Mouse (Mus musculus) neural tube, embryonic 13.5 days (tissue): Measurements from ENCODE around the gene Pcf11. TPM values are rescaled to one million over a fixed set of nuclear protein-coding genes. Genes with fewer than 3 reads are reported as not detected.

Experiments
- ATAC-seq: fragments of 200-750 bp; cut with Nextera tagmentation; 2 replicates; pipeline ENCODE4 v1.8.0; 2017; ENCODE audit warnings: low read depth, mild to moderate bottlenecking, moderate TSS enrichment, moderate library complexity
- H3K27ac ChIP-seq: fragments of 300-500 bp; sonication (generic); replicated peaks from 2 replicates; pipeline ENCODE4 v1.5.1; 2015; ENCODE audit warnings: moderate library complexity, mild to moderate bottlenecking, inconsistent platforms
- H3K27me3 ChIP-seq: fragments of 300-500 bp; sonication (generic); 2 replicates; pipeline ENCODE4 v1.6.1; 2015; ENCODE audit warnings: mild to moderate bottlenecking, inconsistent platforms
- H3K36me3 ChIP-seq: fragments of 300-500 bp; sonication (generic); 2 replicates; pipeline ENCODE4 v1.6.1; 2015; ENCODE audit warnings: mild to moderate bottlenecking, inconsistent platforms
- H3K4me1 ChIP-seq: fragments of 300-500 bp; sonication (generic); replicated peaks from 2 replicates; pipeline ENCODE4 v1.6.1; 2015; ENCODE audit warnings: inconsistent platforms
- H3K4me2 ChIP-seq: fragments of 300-500 bp; sonication (generic); 2 replicates; pipeline ENCODE4 v1.6.1; 2015; ENCODE audit warnings: inconsistent platforms, mild to moderate bottlenecking, moderate library complexity
- H3K4me3 ChIP-seq: fragments of 300-500 bp; sonication (generic); 2 replicates; pipeline ENCODE4 v1.5.1; 2015; ENCODE audit warnings: mild to moderate bottlenecking, inconsistent platforms
- H3K9ac ChIP-seq: fragments of 300-500 bp; sonication (generic); 2 replicates; pipeline ENCODE4 v1.6.1; 2015; ENCODE audit warnings: moderate library complexity, mild to moderate bottlenecking, inconsistent platforms
- H3K9me3 ChIP-seq: fragments of 300-500 bp; sonication (generic); 2 replicates; pipeline ENCODE4 v1.6.1; 2016; ENCODE audit warnings: inconsistent platforms
- WGBS: fragments of 180-500 bp; shearing (Covaris S2); methylation state at CpG from one replicate; pipeline ENCODE4 v1.1.7; 2015; 5-methylcytosine and 5-hydroxymethylcytosine counted together
- polyA plus RNA-seq: library from polyadenylated mRNA; unstranded; fragments of >200 nt; fragmentation: Nextera tagmentation; extraction: Ambion mirVana; gene quantifications from 2 replicates; pipeline ENCODE4 v1.2.1, GENCODE M21; 2015

The Pcf11 gene
- polyA plus RNA-seq, 1 experiment from 2014 or later = 21.0 TPM

DNA sequence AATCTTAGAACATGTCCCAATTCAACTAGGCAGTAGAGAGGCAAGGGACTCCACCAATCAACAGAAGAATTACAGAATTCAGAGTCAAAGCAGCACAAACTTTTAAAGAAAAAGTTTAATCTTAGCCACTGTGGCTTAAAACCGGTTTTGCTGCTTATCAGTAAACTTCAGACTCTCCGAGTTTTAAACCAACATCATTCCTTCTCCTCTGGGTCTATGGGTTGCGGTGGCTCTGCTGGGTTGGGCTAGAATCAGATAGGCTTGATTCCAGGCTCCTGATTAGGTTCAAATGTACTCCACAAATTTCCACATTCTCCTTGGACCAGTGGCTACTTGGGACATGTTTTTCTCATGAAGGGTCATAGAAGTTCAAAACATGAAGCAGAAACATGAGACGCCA lies 7.6 kb upstream of the Pcf11 start:
- no peaks in the 10 kb centered on the region for H3K4me1 ChIP-seq
- no peaks in the 10 kb centered on the region for H3K36me3 ChIP-seq
- no peak overlapping the region for H3K4me3 ChIP-seq
- H3K9ac ChIP-seq = no peak overlapping the region
- no peak for ATAC-seq
- H3K9me3 ChIP-seq = no peaks in the 10 kb centered on the region
- 85% methylated on average over 4 of the region's 4 CpGs for WGBS
- H3K27me3 ChIP-seq = no peaks in the 10 kb centered on the region
- no peak overlapping the region for H3K4me2 ChIP-seq
- H3K27ac ChIP-seq = no peak overlapping the region

DNA sequence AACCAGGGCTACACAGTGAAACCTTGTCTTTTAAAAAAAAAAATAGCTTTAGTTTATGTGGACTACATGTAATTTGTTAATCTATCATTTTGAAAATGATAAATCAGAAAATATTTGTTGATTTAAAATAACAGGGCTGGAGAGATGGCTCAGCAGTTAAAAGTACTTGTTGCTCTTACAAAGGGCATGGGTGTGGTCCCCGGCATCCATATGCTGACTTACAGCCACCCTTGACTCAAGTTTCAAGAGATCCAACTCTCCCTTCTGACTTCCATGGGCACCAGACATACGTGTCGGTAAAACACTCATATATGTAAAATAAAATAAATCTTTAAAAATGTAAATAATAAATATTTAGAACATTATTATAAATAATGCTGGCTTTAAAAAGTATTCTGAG lies 5.4 kb upstream of the Pcf11 start:
- Histone ChIP-seq H3K4me2 (no peak overlapping the region), H3K27ac (no peak overlapping the region), H3K27me3 (no peaks in the 10 kb centered on the region), H3K4me3 (no peak overlapping the region), H3K36me3 (no peaks in the 10 kb centered on the region), H3K9ac (no peak overlapping the region), H3K4me1 (peaks cover 5% of the 10 kb centered on the region; the same call in 1 of the 2 replicates), H3K9me3 (no peaks in the 10 kb centered on the region)
- ATAC-seq = no peak
- WGBS = 81% methylated on average over 3 of the region's 3 CpGs

DNA sequence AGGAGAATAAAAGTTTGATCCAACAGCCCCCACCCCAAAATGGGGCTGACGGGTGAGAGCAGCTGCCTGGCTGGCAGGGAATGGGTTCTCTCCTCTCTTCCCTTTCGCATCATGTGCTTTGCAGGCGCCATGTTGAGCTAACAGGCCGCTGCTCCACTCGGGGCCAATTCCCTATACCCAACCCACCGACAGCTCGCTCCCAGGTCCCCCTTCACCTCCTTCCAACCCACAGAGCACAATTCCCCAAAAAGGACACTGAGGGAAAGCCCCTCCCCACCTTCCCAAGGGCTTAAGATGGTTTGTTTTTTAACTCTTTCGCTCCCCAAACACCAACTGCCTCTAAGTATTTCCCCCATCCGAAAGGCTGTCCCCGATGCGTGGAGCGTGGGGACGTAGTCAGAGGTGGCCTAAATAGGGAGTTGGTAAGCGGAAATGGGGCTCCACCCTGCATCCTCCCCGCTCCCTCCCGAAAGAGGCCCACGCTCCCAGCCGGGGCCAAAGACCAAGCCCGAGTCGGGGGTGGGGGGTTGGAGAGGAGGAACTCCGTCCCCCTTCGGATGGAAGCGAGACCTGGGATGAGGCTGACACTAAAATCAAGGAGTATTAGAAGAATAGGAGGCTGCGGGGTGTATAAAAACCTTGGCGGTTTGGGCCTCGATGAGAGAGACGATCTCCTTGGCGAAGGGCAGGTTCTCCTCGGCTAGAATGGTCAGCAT lies 785 bp downstream of the Pcf11 start:
- WGBS = under 1% methylated on average over 29 of the region's 29 CpGs
- H3K4me1 ChIP-seq = peaks cover 31% of the 10 kb centered on the region
- H3K9ac ChIP-seq = peak overlapping the region; percentile 99
- no peaks in the 10 kb centered on the region for H3K27me3 ChIP-seq
- peak overlapping the region; percentile 99 for H3K27ac ChIP-seq
- H3K4me3 ChIP-seq = peak overlapping the region; percentile 78
- no peaks in the 10 kb centered on the region for H3K9me3 ChIP-seq
- H3K36me3 ChIP-seq = peaks cover 4% of the 10 kb centered on the region; the same call in 1 of the 2 replicates
- ATAC-seq = peak; percentile 34
- peak overlapping the region; percentile 89 for H3K4me2 ChIP-seq

DNA sequence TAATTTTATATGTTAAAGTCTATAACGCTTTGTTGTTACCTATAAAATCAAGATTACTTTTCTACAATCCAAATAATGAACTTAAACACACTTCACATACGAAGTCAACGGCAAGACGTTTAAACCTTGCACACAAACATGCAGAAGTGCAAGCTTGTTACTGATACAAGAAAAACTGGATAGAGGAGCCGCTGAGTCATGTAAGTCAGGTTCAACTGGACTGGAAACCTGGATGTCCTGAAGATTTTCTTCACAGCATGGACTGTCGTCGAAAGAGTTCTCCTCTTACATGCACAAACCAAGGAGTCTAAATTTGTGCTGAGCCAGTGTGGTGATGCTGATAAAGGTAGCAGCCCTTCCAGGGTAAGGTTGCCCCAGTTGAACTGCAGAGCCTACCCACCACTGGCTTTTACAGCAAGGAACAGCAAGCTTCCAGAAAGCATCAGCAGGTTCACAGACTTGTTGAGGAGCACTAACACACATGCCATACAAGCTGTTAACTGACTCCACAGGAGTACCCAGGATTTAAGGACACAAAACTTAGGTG lies 3.4 kb downstream of the Pcf11 start:
- peaks cover 31% of the 10 kb centered on the region for H3K4me1 ChIP-seq
- H3K27me3 ChIP-seq = no peaks in the 10 kb centered on the region
- WGBS = 90% methylated on average over 7 of the region's 7 CpGs
- H3K27ac ChIP-seq = no peak overlapping the region
- no peak overlapping the region; the same call in 1 of the 2 replicates for H3K9ac ChIP-seq
- ATAC-seq = no peak
- peak overlapping the region; percentile 78 for H3K4me3 ChIP-seq
- no peaks in the 10 kb centered on the region for H3K9me3 ChIP-seq
- H3K36me3 ChIP-seq = peaks cover 18% of the 10 kb centered on the region
- peak overlapping the region; percentile 89 for H3K4me2 ChIP-seq

DNA sequence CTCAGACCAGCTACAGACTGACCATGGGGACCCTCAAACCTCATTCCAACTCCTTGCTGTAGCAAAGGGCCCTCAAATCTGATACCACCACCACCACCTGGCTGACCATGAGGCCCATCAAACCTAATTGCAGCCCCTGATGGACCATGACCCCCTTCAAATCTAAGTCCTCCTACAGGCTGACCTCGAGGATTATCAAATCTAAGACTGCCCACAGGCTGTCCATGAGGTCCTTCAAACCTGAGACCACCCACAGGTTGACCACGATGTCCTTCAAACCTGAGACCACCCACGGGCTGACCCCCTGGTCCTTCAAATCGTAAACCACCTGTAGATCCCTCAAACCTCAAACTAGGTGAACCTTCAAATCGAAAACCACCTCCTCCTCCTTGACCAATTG lies 11.7 kb downstream of the Pcf11 start:
- no peak overlapping the region for H3K27ac ChIP-seq
- no peaks in the 10 kb centered on the region for H3K27me3 ChIP-seq
- no peak for ATAC-seq
- H3K9ac ChIP-seq = no peak overlapping the region
- H3K4me3 ChIP-seq = no peak overlapping the region
- H3K4me2 ChIP-seq = no peak overlapping the region
- H3K4me1 ChIP-seq = peaks cover 7% of the 10 kb centered on the region
- H3K36me3 ChIP-seq = peaks cover 65% of the 10 kb centered on the region
- WGBS = 95% methylated on average over 5 of the region's 5 CpGs
- H3K9me3 ChIP-seq = no peaks in the 10 kb centered on the region

DNA sequence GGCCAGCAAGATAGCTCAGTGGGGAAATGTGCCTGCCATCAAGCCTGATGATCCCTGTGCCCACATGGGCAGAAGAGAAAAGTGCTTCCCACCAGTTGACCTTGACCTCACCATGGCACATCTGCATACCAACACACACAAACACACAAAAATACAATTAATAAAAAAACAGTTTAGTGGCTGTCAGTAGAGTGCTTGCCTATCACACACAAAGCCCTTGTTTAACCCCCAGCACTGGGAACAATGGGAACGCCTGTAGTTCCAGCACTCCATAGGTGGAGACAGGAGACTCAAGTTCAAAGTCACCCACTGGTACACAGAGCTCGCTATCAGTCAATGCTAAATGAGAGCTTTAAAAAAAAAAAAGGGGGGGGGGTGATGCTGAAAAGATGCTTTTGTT lies 13.3 kb downstream of the Pcf11 start:
- Histone ChIP-seq H3K27ac (no peak overlapping the region), H3K9me3 (no peaks in the 10 kb centered on the region), H3K4me2 (no peak overlapping the region), H3K9ac (no peak overlapping the region), H3K36me3 (peaks cover 57% of the 10 kb centered on the region), H3K4me3 (no peak overlapping the region), H3K4me1 (peaks cover 7% of the 10 kb centered on the region), H3K27me3 (no peaks in the 10 kb centered on the region)
- 92% methylated on average over 2 of the region's 2 CpGs for WGBS
- no peak for ATAC-seq

DNA sequence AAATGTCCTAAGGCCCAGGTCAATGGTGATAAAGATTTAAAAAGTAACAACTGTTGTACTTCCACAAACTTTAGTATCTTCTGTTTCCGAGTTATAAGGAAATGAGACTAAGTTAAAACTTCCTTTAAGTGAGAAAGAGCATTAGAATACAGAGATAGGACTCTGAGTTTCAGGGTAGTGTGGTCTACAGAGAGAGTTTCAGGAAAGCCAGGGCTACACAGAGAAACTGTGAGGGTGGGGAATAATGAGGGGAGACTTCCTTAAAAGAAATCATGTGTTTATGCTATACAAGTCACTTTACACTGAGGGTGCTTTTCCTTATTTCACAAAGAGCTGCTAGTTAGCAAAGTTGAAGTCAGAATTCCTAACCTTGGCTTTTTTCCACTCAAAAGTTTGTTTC lies 16.4 kb downstream of the Pcf11 start:
- Histone ChIP-seq H3K9me3 (no peaks in the 10 kb centered on the region), H3K36me3 (peaks cover 39% of the 10 kb centered on the region)
- WGBS = 96% methylated on average over 1 of the region's 1 CpGs

DNA sequence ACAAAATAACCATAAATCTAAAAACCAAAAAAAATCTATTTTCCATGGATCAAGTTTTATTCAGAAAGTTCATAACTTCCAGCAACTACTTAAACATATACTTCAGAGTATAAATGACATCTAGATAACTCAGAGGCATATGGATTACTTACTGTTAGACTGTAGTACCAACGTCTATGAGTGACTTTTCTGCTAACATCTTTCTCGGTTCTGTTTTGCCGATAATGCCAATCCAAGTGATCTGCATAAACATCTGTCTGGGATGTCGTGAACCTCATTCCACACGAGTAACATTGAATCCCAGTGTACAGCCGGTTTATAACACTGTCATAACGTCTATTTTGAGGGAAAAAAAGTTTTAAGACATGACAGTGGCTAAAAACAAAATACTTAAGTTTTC lies 21.9 kb downstream of the Pcf11 start:
- Histone ChIP-seq H3K27ac (no peak overlapping the region), H3K9me3 (no peaks in the 10 kb centered on the region), H3K9ac (no peak overlapping the region), H3K27me3 (no peaks in the 10 kb centered on the region), H3K4me1 (no peaks in the 10 kb centered on the region), H3K4me2 (no peak overlapping the region), H3K36me3 (peaks cover 38% of the 10 kb centered on the region), H3K4me3 (no peak overlapping the region)
- 88% methylated on average over 7 of the region's 7 CpGs for WGBS
- no peak for ATAC-seq

More for the DNA sequence above, 16.4 kb downstream of the Pcf11 start:
- no peak for ATAC-seq
- Histone ChIP-seq H3K27ac (no peak overlapping the region), H3K4me1 (peaks cover 7% of the 10 kb centered on the region), H3K27me3 (no peaks in the 10 kb centered on the region), H3K4me2 (no peak overlapping the region), H3K4me3 (no peak overlapping the region), H3K9ac (no peak overlapping the region)

DNA sequence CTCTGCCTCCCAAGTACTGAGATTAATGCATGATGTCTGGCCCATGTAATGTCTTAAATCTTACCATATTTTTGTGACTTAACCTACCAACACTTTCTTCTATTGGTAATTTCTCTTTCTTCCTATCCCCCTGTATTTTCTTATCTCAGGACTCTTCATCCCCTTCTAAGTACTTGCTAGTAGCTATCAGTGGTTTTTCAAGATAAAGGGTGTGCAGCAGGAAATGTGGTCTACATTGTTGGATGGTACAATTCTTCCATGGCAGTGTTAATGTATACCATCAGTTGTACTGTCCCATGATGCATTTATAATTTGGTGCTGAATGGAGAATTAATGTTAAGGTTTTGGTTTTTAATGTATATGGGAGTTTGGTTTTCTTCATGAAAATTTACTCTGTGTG lies 27.4 kb downstream of the Pcf11 start:
- no peak overlapping the region for H3K27ac ChIP-seq
- H3K4me3 ChIP-seq = no peak overlapping the region
- H3K4me1 ChIP-seq = peaks cover 10% of the 10 kb centered on the region
- H3K36me3 ChIP-seq = peaks cover 42% of the 10 kb centered on the region
- ATAC-seq = no peak
- no peaks in the 10 kb centered on the region for H3K9me3 ChIP-seq
- no peak overlapping the region for H3K4me2 ChIP-seq
- no peak overlapping the region for H3K9ac ChIP-seq
- H3K27me3 ChIP-seq = no peaks in the 10 kb centered on the region

DNA sequence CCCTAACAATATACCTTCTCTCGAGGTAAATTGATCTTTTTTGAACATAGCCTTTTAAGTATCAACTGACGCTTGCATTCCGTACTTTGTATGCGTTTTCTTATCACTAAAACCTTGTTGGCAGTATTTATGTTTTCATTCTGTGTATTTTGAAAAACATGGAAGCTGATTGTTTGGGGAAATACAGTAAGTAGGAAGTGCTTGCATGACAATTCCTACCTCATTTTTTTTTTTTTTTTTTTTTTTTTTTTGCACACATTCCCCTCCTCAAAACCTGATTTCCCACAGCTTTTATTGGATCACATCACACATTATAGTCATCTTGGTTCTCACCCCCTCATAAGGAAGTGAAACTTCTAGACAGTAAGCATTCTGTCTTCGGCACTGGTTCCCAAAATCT lies 31.7 kb downstream of the Pcf11 start:
- peak overlapping the region; percentile 99 for H3K4me2 ChIP-seq
- no peak overlapping the region for H3K27ac ChIP-seq
- H3K9ac ChIP-seq = no peak overlapping the region
- no peak for ATAC-seq
- no peaks in the 10 kb centered on the region for H3K9me3 ChIP-seq
- H3K4me3 ChIP-seq = peak overlapping the region; percentile 91
- no peaks in the 10 kb centered on the region for H3K27me3 ChIP-seq
- 93% methylated on average over 5 of the region's 5 CpGs for whole genome bisulfite sequencing
- peaks cover 19% of the 10 kb centered on the region for H3K36me3 ChIP-seq
- peaks cover 22% of the 10 kb centered on the region for H3K4me1 ChIP-seq

DNA sequence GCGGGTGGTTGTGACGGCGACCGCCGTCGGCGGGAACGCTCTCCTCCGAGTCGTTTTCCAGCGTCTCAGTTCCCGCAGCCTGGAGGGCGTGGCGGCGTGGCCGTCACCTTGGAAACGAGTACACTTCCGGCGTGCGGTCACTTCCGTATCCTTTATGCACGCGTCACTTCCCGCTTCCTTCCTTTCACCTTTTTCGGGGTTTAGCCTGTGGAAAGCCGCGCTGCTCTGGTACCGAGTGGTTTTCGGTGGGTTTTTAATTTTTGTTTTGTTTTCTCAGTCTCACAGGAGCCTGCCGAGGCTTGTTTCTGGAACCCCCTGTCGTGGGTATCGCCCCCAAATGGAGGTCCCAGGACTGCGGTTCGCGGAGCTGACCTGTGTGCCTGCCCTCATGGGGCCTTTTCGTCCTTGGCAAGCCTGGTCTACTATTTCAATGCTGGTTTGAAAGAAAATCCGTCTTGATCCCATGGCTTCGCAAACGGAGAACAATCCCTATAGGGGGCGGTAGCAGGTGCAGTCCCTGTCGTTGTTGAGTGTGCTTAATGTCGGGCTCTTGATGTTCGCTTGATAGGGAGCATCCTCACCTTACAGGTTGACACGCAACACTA lies 32.6 kb downstream of the Pcf11 start, which contains the start of gene Ankrd42:
TSS of gene Ankrd42 (minus strand) at position 122 of the 605 bp plus-strand sequence.
- H3K27ac ChIP-seq = peak within 1 kb of the TSS; percentile 88
- peak within 1 kb of the TSS; percentile 91 for H3K4me3 ChIP-seq
- peaks cover 22% of the 10 kb centered on the region for H3K4me1 ChIP-seq
- H3K9ac ChIP-seq = peak within 1 kb of the TSS; percentile 92
- peaks cover 13% of the 10 kb centered on the region for H3K36me3 ChIP-seq
- WGBS = under 1% methylated on average over 44 of the region's 44 CpGs
- H3K9me3 ChIP-seq = no peaks in the 10 kb centered on the region
- no peaks in the 10 kb centered on the region for H3K27me3 ChIP-seq
- peak within 1 kb of the TSS; percentile 99 for H3K4me2 ChIP-seq
- peak; percentile 99 for ATAC-seq

DNA sequence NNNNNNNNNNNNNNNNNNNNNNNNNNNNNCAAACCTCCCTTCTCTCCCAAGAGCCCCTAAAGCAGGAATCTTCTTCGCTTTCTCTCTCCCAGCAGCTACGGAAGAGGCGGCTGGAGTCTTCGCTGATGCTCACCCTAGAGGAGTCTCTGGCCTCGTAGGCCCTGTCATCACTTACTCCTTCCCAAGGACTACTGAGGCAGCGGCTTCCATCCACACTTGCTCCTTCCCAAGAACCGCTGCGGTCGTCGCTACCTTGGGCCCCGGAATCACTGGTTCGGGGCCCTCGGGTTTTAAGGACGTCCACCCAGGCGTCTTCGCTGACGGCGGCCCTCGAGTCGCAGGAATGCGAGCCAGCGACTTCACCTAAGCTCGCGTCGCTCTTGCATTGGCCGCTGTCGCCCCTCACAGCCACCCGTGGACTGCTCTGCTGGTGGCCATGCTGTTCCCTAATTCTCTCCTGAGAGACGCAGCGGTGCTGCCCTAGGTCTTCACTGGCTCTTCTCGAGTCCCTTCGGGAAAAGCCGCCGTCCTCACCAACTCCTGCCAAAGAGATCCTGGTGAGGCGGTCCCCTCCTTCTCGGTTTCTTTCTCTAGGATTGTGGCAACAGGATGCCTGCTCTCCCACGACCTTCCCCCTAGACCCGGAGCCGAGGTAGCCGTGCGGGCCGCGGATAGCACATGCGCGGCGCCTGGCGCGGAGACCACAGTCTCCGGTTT lies 33.3 kb downstream of the Pcf11 start:
- Histone ChIP-seq H3K27me3 (no peaks in the 10 kb centered on the region), H3K9me3 (no peaks in the 10 kb centered on the region), H3K36me3 (peaks cover 12% of the 10 kb centered on the region), H3K4me1 (peaks cover 22% of the 10 kb centered on the region), H3K4me2 (peak overlapping the region; percentile 99), H3K9ac (peak overlapping the region; percentile 92), H3K27ac (peak overlapping the region; percentile 56), H3K4me3 (peak overlapping the region; percentile 91)
- peak; percentile 87 for ATAC-seq
- 1% methylated on average over 49 of the region's 49 CpGs for WGBS
